12 mouse cellular contexts compared by ENCODE assay signal in the genomic region with DNA sequence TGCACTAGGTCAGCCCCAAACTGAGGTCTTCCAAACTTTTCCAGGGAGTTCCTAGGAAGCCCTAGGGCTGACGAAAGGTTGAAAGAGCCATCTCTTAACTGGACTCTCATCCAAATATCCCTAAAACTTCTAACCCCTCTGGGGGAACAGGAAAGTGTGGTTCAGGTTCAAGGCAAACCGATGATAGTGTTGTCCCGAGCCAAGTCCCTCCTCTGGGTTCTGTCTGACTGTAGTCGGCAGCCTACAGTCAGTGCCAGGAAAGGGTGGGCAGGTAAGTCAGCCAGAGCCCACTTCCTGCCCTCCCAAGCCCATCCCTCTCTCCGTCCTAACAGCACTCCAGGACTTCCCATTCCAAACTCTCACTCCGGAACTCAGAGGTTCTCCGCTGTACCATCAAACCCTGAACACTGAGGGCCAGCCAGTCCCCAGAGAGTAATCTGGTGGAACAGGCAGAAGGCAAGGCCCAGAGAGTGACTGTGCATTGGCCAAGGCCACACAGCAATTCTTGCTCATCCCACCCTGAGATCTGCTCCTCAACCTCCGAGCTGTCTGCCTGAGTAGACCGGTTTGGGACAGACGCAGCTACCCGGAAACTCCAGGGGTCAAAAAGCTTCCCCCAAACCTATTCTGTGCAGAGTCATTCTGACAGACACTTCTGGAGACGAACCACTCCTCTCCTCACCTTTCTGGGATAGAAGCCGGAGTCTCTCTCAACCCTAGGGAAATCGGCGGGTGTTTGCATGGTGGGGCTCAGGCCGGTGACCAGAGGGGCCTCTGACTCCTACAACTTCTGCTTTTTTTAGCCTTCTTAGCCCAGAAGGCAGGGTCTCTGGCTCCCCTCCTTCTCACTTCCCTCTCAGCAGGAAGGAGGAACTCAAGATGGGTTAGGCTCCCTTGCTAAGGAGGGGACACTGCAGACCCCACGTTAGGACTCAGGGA. TPM values are rescaled to one million over a fixed set of nuclear protein-coding genes. Genes with fewer than 3 reads are reported as not detected.
DNase-seq lines count a peak whose midpoint lies in the region; ATAC-seq and TF ChIP-seq lines count a peak whose summit lies in the region.
"Had no signal": no experiment of that assay in that cellular context is flagged by ENCODE, and none has a peak within 500 bp of the region (broad histone marks: within the 10 kb centered on the region; RNA-seq: fewer than 3 reads in every experiment).

No protein-coding gene starts in this region.

- intact Hi-C loops in heart, postnatal 25 days (cut with DNase I), result no loop called here

- H3K9ac ChIP-seq in liver, embryonic 16.5 days (ENCODE audit: low read depth, low read length), result peak overlapping the region; percentile 68
- no peak overlapping the region for H3K9ac ChIP-seq in midbrain, embryonic 15.5 days
- H3K9ac ChIP-seq: hindbrain, embryonic 12.5 days; neural tube, embryonic 12.5 days had no signal

- H3K27me3 ChIP-seq in liver, embryonic 16.5 days (ENCODE audit: control insufficient read depth, insufficient read depth, low read depth, low read length), result no peaks in the 10 kb centered on the region
- H3K27me3 ChIP-seq in midbrain, embryonic 15.5 days (replicated peaks), result no peaks in the 10 kb centered on the region
- H3K27me3 ChIP-seq: hindbrain, embryonic 12.5 days; neural tube, embryonic 12.5 days had no signal

- peak; percentile 55 for ATAC-seq in liver, embryonic 16.5 days (ENCODE audit: low read depth)
- ATAC-seq in midbrain, embryonic 15.5 days (replicated peaks), result no peak
- ATAC-seq: forebrain, embryonic 14.5 days had no signal

- H3K4me2 ChIP-seq in liver, embryonic 16.5 days (ENCODE audit: low read depth, low read length), result peak overlapping the region; percentile 82
- H3K4me2 ChIP-seq in midbrain, embryonic 15.5 days, result no peak overlapping the region
- H3K4me2 ChIP-seq: hindbrain, embryonic 12.5 days; neural tube, embryonic 12.5 days had no signal

- H3K4me1 ChIP-seq in bone marrow, adult 2 months (ENCODE audit: control insufficient read depth, insufficient read depth, low read length), result peaks cover 8% of the 10 kb centered on the region; the same call in 1 of the 2 replicates
- peaks cover 56% of the 10 kb centered on the region for H3K4me1 ChIP-seq in liver, embryonic 16.5 days (ENCODE audit: control insufficient read depth, low read depth, low read length)
- H3K4me1 ChIP-seq in midbrain, embryonic 15.5 days, result no peaks in the 10 kb centered on the region
- H3K4me1 ChIP-seq: hindbrain, embryonic 12.5 days; neural tube, embryonic 12.5 days had no signal

- no peak for TF ChIP-seq CTCF in bone marrow, adult 2 months (IDR thresholded peaks at IDR 0.05; ENCODE audit: control insufficient read depth, insufficient read depth, low read length)

- DNase-seq in heart, adult 11 months, result peak; percentile 96
- no peak for DNase-seq in heart, postnatal 25 days (ENCODE audit: low spot score)
- DNase-seq in 416B (ENCODE audit: low read depth), result peak; percentile 62
- no peak for DNase-seq in urinary bladder, postnatal 10 days (ENCODE audit: low spot score)
- DNase-seq in cerebellum, postnatal 14 days, result no peak
- DNase-seq: adrenal gland, postnatal 14 days had no signal

- 4% methylated on average over 17 of the region's 17 CpGs for WGBS in bone marrow, adult 2 months
- WGBS in liver, embryonic 16.5 days (ENCODE audit: insufficient replicate concordance), result 16% methylated on average over 17 of the region's 17 CpGs
- 83% methylated on average over 17 of the region's 17 CpGs for WGBS in midbrain, embryonic 15.5 days

- H3K27ac ChIP-seq in bone marrow, adult 2 months (ENCODE audit: control insufficient read depth, insufficient read depth, low read depth, low read length, poor library complexity), result peak overlapping the region; percentile 83
- peak overlapping the region; percentile 99 for H3K27ac ChIP-seq in liver, embryonic 16.5 days (ENCODE audit: low read length)
- H3K27ac ChIP-seq in midbrain, embryonic 15.5 days, result no peak overlapping the region
- H3K27ac ChIP-seq: hindbrain, embryonic 12.5 days; neural tube, embryonic 12.5 days had no signal

- H3K9me3 ChIP-seq in liver, embryonic 16.5 days (replicated peaks; ENCODE audit: control insufficient read depth, low read length), result no peaks in the 10 kb centered on the region
- H3K9me3 ChIP-seq in midbrain, embryonic 15.5 days, result no peaks in the 10 kb centered on the region
- H3K9me3 ChIP-seq: hindbrain, embryonic 12.5 days; neural tube, embryonic 12.5 days had no signal

- H3K4me3 ChIP-seq in bone marrow, adult 2 months (replicated peaks; ENCODE audit: control insufficient read depth, low read depth, low read length), result peak overlapping the region; percentile 68
- peak overlapping the region; percentile 83 for H3K4me3 ChIP-seq in liver, embryonic 16.5 days (ENCODE audit: low read depth, low read length)
- no peak overlapping the region for H3K4me3 ChIP-seq in midbrain, embryonic 15.5 days
- H3K4me3 ChIP-seq: hindbrain, embryonic 12.5 days; neural tube, embryonic 12.5 days had no signal

- no peak for TF ChIP-seq POLR2A in bone marrow, adult 2 months (IDR thresholded peaks at IDR 0.05; ENCODE audit: borderline replicate concordance, control insufficient read depth, low read depth, low read length)

- H3K36me3 ChIP-seq in liver, embryonic 16.5 days (ENCODE audit: control insufficient read depth, insufficient read depth), result peaks cover 9% of the 10 kb centered on the region
- H3K36me3 ChIP-seq in midbrain, embryonic 15.5 days (replicated peaks), result no peaks in the 10 kb centered on the region

RNA-seq across cellular contexts. Expression of a gene that starts 13.4 kb away (rescaled TPM):
- 1 to 10 TPM; 5.4 to 6.3 TPM for total RNA-seq in heart, postnatal 25 days (2021)
- 36.1 and 79.3 TPM in 2 replicates for polyA plus RNA-seq in bone marrow, adult 2 months (2011; ENCODE audit: insufficient read depth, insufficient read length, low replicate concordance, missing spikeins)
- polyA plus RNA-seq in liver, embryonic 16.5 days (2015; fragmentation: Nextera tagmentation; extraction: Ambion mirVana), result 69.9 and 79.4 TPM in 2 replicates
- polyA plus RNA-seq in midbrain, embryonic 15.5 days (2015; fragmentation: Nextera tagmentation; extraction: Ambion mirVana), result 23.8 and 24.1 TPM in 2 replicates

Comparison
In these comparisons a context has a peak if more than half of its experiments do, and no peak if none do; other contexts are left out.
1. DNase-seq: peak in heart, adult 11 months (single experiment) and 416B (single experiment); none in heart, postnatal 25 days (single experiment), urinary bladder, postnatal 10 days (single experiment) and cerebellum, postnatal 14 days (0 of 2).